Mouse (Mus musculus): ENCODE results near the gene Nme1. TPM values are rescaled to one million over a fixed set of nuclear protein-coding genes. Genes with fewer than 3 reads are reported as not detected.

The Nme1 gene
- polyA plus RNA-seq, 1 experiment from 2014 or later: 136 TPM

DNA sequence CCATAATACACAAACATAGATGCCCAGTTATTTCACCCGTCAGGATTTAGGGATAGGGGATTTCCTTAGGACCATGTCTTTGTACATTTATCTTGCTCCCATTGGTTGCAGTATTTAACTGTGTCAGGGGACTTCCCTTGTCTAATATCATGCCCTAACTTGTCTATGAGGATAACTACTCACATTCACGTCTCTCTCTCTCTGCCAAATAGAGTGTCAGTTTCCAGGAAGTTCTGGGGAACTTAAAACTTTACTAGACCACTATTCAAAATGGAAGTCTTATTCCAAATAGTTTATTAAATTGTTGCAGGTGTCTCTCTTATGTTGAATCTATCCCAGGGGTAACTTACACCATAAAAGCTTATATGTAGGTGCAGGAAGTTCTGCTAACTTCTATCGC is 56.7 kb downstream of the Nme1 start:
- 86% methylated on average over 3 of the region's 3 CpGs for WGBS
- H3K36me3 ChIP-seq (ENCODE audit: control insufficient read depth, insufficient read depth, low read length): 0 out of 2 replicates have a peak, but pooled peaks cover 18% of the 10 kb centered on the region
- no peak overlapping the region for H3K4me2 ChIP-seq (ENCODE audit: low read depth, low read length)
- ATAC-seq (ENCODE audit: insufficient read depth, low FRiP score): no peak
- H3K27ac ChIP-seq (ENCODE audit: low read length): no peak overlapping the region
- H3K9me3 ChIP-seq (replicated peaks; ENCODE audit: control insufficient read depth, low read length): no peaks in the 10 kb centered on the region
- H3K9ac ChIP-seq (ENCODE audit: low read length): no peak overlapping the region
- no peaks in the 10 kb centered on the region for H3K4me1 ChIP-seq (ENCODE audit: control insufficient read depth, insufficient read depth, low read length)
- H3K27me3 ChIP-seq (ENCODE audit: control insufficient read depth, insufficient read depth, low read length): no peaks in the 10 kb centered on the region
- no peak overlapping the region for H3K4me3 ChIP-seq (replicated peaks; ENCODE audit: low read length)

DNA sequence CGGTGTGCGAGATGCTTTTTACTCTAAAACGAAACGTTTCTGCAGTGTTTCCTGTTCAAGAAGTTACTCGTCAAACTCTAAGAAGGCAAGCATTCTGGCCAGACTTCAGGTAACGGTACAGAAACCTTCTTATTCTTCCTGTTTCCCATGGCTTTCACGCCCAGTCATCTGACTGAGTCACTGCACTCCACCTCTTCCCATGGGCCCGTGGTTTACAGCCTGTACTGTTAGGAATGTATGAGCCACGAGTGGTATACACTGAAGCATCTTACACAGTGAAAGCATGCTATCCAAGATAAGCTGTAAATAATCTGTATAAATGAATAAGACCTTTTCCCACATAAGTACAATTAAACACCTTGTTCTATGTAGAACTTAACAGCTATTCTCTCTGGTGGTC is 59.5 kb downstream of the Nme1 start:
- Histone ChIP-seq H3K27ac (ENCODE audit: low read length) (no peak overlapping the region), H3K4me1 (ENCODE audit: control insufficient read depth, insufficient read depth, low read length) (no peaks in the 10 kb centered on the region), H3K9me3 (replicated peaks; ENCODE audit: control insufficient read depth, low read length) (no peaks in the 10 kb centered on the region), H3K36me3 (ENCODE audit: control insufficient read depth, insufficient read depth, low read length) (0 out of 2 replicates have a peak, but pooled peaks cover 19% of the 10 kb centered on the region), H3K9ac (ENCODE audit: low read length) (no peak overlapping the region), H3K4me3 (replicated peaks; ENCODE audit: low read length) (no peak overlapping the region), H3K4me2 (ENCODE audit: low read depth, low read length) (no peak overlapping the region), H3K27me3 (ENCODE audit: control insufficient read depth, insufficient read depth, low read length) (no peaks in the 10 kb centered on the region)
- WGBS: 86% methylated on average over 9 of the region's 9 CpGs
- ATAC-seq (ENCODE audit: insufficient read depth, low FRiP score): no peak

DNA sequence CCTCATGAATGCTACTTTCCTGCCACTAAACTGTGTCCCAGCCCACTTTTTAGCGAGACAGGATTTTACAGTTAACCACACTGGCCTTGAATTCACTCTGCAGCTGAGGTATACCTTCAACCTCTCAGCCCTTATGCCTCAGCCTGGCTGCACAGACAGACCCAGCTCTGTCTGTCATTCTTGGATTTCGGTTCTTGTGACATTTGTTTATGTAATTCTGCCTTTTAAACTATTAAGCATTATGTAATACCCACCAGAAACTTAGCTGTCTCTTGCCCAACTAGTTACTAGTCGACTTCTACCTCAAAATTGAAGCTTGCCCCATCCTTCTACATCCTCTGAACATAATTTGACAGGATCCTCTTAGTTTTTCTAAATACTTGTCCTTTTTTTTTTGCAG is 60.5 kb downstream of the Nme1 start:
- Histone ChIP-seq H3K4me3 (replicated peaks; ENCODE audit: low read length) (no peak overlapping the region), H3K27me3 (ENCODE audit: control insufficient read depth, insufficient read depth, low read length) (no peaks in the 10 kb centered on the region), H3K9ac (ENCODE audit: low read length) (no peak overlapping the region), H3K27ac (ENCODE audit: low read length) (no peak overlapping the region), H3K4me2 (ENCODE audit: low read depth, low read length) (no peak overlapping the region), H3K4me1 (ENCODE audit: control insufficient read depth, insufficient read depth, low read length) (no peaks in the 10 kb centered on the region), H3K36me3 (ENCODE audit: control insufficient read depth, insufficient read depth, low read length) (0 out of 2 replicates have a peak, but pooled peaks cover 19% of the 10 kb centered on the region), H3K9me3 (replicated peaks; ENCODE audit: control insufficient read depth, low read length) (no peaks in the 10 kb centered on the region)
- no peak for ATAC-seq (ENCODE audit: insufficient read depth, low FRiP score)
- 70% methylated on average over 3 of the region's 3 CpGs for WGBS

Other genes starting within 250 kb of the Nme1 start
- 15.1 and 18.9 TPM in 2 replicates for gene Utp18, start 82.8 kb downstream of the Nme1 start, polyA plus RNA-seq (2015; fragmentation: Nextera tagmentation; extraction: Ambion mirVana)
- 19.0 and 20.2 TPM in 2 replicates for gene Mbtd1, start 82.7 kb downstream of the Nme1 start, polyA plus RNA-seq (2015; fragmentation: Nextera tagmentation; extraction: Ambion mirVana)
- 287 and 314 TPM in 2 replicates for gene Nme2, start 12.3 kb downstream of the Nme1 start, polyA plus RNA-seq (2015; fragmentation: Nextera tagmentation; extraction: Ambion mirVana)
- gene Gm20390, start 228 bp downstream of the Nme1 start, polyA plus RNA-seq (2015; fragmentation: Nextera tagmentation; extraction: Ambion mirVana): 296 and 325 TPM in 2 replicates
- gene Spag9, start 27.6 kb upstream of the Nme1 start, polyA plus RNA-seq (2015; fragmentation: Nextera tagmentation; extraction: Ambion mirVana): 26.1 and 31.0 TPM in 2 replicates
- gene Tob1, start 242.9 kb upstream of the Nme1 start, polyA plus RNA-seq (2015; fragmentation: Nextera tagmentation; extraction: Ambion mirVana): 35.9 and 42.3 TPM in 2 replicates